Mouse (Mus musculus) spleen, postnatal 4 days (tissue): ENCODE data around the gene 6330409D20Rik.

Source experiments
- DNase-seq, 2 experiments: peaks; one replicate each; pipeline ENCODE4 v3.0.0; 2022; ENCODE audit warnings: low spot score in 2 of 2

Gene 6330409D20Rik

GRCm38 (mm10) chr2:32756674-32757055 lies 15.8 kb upstream of the 6330409D20Rik start:
- no peak for DNase-seq

GRCm38 (mm10) chr2:32752181-32752580 lies 11.4 kb upstream of the 6330409D20Rik start:
- DNase-seq = no peak

GRCm38 (mm10) chr2:32751665-32752033 lies 10.8 kb upstream of the 6330409D20Rik start:
- no peak for DNase-seq

GRCm38 (mm10) chr2:32750887-32751664 lies 10.3 kb upstream of the 6330409D20Rik start:
- no peak for DNase-seq

GRCm38 (mm10) chr2:32750199-32750598 lies 9.4 kb upstream of the 6330409D20Rik start:
- no peak for DNase-seq

- DNase-seq = no peak
Measured at GRCm38 (mm10) chr2:32749082-32749481, 8.3 kb upstream of the 6330409D20Rik start.

GRCm38 (mm10) chr2:32744272-32744982 lies 3.6 kb upstream of the 6330409D20Rik start:
- no peak for DNase-seq

GRCm38 (mm10) chr2:32742173-32742531 lies 1.3 kb upstream of the 6330409D20Rik start:
- no peak for DNase-seq

- DNase-seq = no peak
Measured at GRCm38 (mm10) chr2:32741273-32742172, 707 bp upstream of the 6330409D20Rik start.

GRCm38 (mm10) chr2:32739311-32739710 lies 1.5 kb downstream of the 6330409D20Rik start:
- no peak for DNase-seq

- no peak for DNase-seq
Measured at GRCm38 (mm10) chr2:32737008-32737407, 3.8 kb downstream of the 6330409D20Rik start.

GRCm38 (mm10) chr2:32736306-32736829 lies 4.4 kb downstream of the 6330409D20Rik start:
- DNase-seq = no peak

- DNase-seq = no peak
Measured at GRCm38 (mm10) chr2:32734933-32735332, 5.9 kb downstream of the 6330409D20Rik start.

GRCm38 (mm10) chr2:32734480-32734879 lies 6.3 kb downstream of the 6330409D20Rik start:
- DNase-seq = no peak

- no peak for DNase-seq
Measured at GRCm38 (mm10) chr2:32732695-32733094, 8.1 kb downstream of the 6330409D20Rik start.

GRCm38 (mm10) chr2:32731911-32732310 lies 8.9 kb downstream of the 6330409D20Rik start:
- no peak for DNase-seq

GRCm38 (mm10) chr2:32730854-32731253 lies 10.0 kb downstream of the 6330409D20Rik start:
- DNase-seq = no peak

- DNase-seq = no peak
Measured at GRCm38 (mm10) chr2:32729547-32729946, 11.3 kb downstream of the 6330409D20Rik start.

- DNase-seq = no peak
Measured at GRCm38 (mm10) chr2:32728463-32728862, 12.4 kb downstream of the 6330409D20Rik start.

- peak; percentile 72 to 79 for DNase-seq
Measured at GRCm38 (mm10) chr2:32727435-32727834, 13.4 kb downstream of the 6330409D20Rik start.

- DNase-seq = no peak
Measured at GRCm38 (mm10) chr2:32724832-32725790, 15.7 kb downstream of the 6330409D20Rik start.
